Mouse (Mus musculus) hindbrain, postnatal 0 days (tissue): ENCODE measurements around the gene Olfr113. TPM values are rescaled to one million over a fixed set of nuclear protein-coding genes. Genes with fewer than 3 reads are reported as not detected.
"Not testable (repeated sequence)": the region's sequence is repeated elsewhere in the genome, so short reads cannot be mapped to it uniquely, and the experiment has no call there.

Experiments
- ATAC-seq: fragments of 200-750 bp; cut with Nextera tagmentation; 2 replicates; pipeline ENCODE4 v1.8.0; 2017; ENCODE audit warnings: mild to moderate bottlenecking, moderate TSS enrichment, moderate library complexity
- DNase-seq: peaks from one replicate; pipeline ENCODE4 v3.0.0-alpha.2; 2015; ENCODE audit warnings: low spot score
- H3K27ac ChIP-seq: fragments of 300-500 bp; sonication (generic); 2 replicates; pipeline ENCODE4 v1.5.1; 2014; ENCODE audit warnings: mild to moderate bottlenecking
- H3K27me3 ChIP-seq: fragments of 300-500 bp; sonication (generic); 2 replicates; pipeline ENCODE4 v1.6.1; 2014; ENCODE audit warnings: low read length, mixed read lengths; ENCODE audit not compliant: insufficient read depth
- H3K36me3 ChIP-seq: fragments of 300-500 bp; sonication (generic); 2 replicates; pipeline ENCODE4 v1.6.1; 2014; ENCODE audit warnings: low read length, mixed read lengths; ENCODE audit not compliant: insufficient read depth
- H3K4me1 ChIP-seq: fragments of 300-500 bp; sonication (generic); 2 replicates; pipeline ENCODE4 v1.6.1; 2014; ENCODE audit warnings: antibody characterized with exemption, low read length, mixed read lengths; ENCODE audit not compliant: insufficient read depth
- H3K4me2 ChIP-seq: fragments of 300-500 bp; sonication (generic); 2 replicates; pipeline ENCODE4 v1.6.1; 2014; ENCODE audit warnings: low read depth, mild to moderate bottlenecking, low read length, moderate library complexity, mixed read lengths
- H3K4me3 ChIP-seq: fragments of 300-500 bp; sonication (generic); 2 replicates; pipeline ENCODE4 v1.5.1; 2014; ENCODE audit warnings: low read length
- H3K9ac ChIP-seq: fragments of 300-500 bp; sonication (generic); replicated peaks from 2 replicates; pipeline ENCODE4 v1.6.1; 2014; ENCODE audit warnings: mild to moderate bottlenecking, low read length, moderate library complexity, mixed read lengths
- H3K9me3 ChIP-seq: fragments of 300-500 bp; sonication (generic); 2 replicates; pipeline ENCODE4 v1.6.1; 2016; ENCODE audit warnings: low read length, mixed read lengths
- CTCF ChIP-seq: IDR thresholded peaks from 2 replicates; pipeline ENCODE4 v1.5.1; 2016; ENCODE audit warnings: antibody characterized with exemption, control low read depth, low read depth
- WGBS: fragments of 180-500 bp; shearing (Covaris S2); extraction: QIAGEN DNeasy Blood & Tissue Kit; methylation state at CpG from one replicate; pipeline ENCODE4 v1.1.7; 2014; 5-methylcytosine and 5-hydroxymethylcytosine counted together
- polyA plus RNA-seq: library from polyadenylated mRNA; unstranded; fragments of >200 nt; fragmentation: Nextera tagmentation; extraction: Ambion mirVana; gene quantifications from 2 replicates; pipeline ENCODE4 v1.2.1, GENCODE M21; 2015
- total RNA-seq: library from RNA; depleted of rRNA; stranded (reverse); fragments of >200 nt; gene quantifications from 2 replicates; pipeline ENCODE4 v1.2.3, GENCODE M21; 2014; rRNA removed

Gene Olfr113
- total and polyA plus RNA-seq, 2 experiments from 2014 or later: not detected

- H3K4me2 ChIP-seq: no peak overlapping the region
- DNase-seq (no peak), ATAC-seq (no peak)
- no peak overlapping the region for H3K9ac ChIP-seq
- no peak overlapping the region for H3K4me3 ChIP-seq
- H3K27me3 ChIP-seq: no peaks in the 10 kb centered on the region
- TF ChIP-seq CTCF: no peak
- H3K4me1 ChIP-seq: no peaks in the 10 kb centered on the region
- 73% methylated on average over 4 of the region's 4 CpGs for WGBS
- H3K36me3 ChIP-seq: no peaks in the 10 kb centered on the region
- no peaks in the 10 kb centered on the region for H3K9me3 ChIP-seq
- no peak overlapping the region for H3K27ac ChIP-seq
These were observed 35.9 kb downstream of the Olfr113 start for GRCm38 (mm10) chr17:37541454-37542119.

DNA sequence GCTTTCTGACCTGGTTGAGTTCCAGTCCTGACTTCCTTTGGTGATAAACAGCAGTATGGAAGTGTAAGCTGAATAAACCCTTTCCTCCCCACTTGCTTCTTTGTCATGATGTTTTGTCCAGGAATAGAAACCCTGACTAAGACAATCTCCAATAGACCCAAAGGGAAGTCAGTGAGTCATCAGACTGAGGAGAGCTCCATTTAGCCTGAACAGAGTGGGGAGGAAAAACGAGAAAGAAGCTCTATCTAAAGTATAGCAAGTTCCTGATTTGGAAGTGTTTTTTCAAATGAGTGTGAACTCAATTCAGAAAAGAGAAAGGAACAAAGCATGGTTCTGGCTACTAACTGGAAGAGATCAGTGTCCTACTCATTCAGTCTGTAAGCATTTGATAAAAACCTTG, 39.0 kb downstream of the Olfr113 start:
- H3K4me1 ChIP-seq, H3K4me3 ChIP-seq, ATAC-seq, H3K27me3 ChIP-seq, H3K9ac ChIP-seq, H3K4me2 ChIP-seq, H3K27ac ChIP-seq, H3K36me3 ChIP-seq, H3K9me3 ChIP-seq, DNase-seq: not testable (repeated sequence)
- WGBS: 63% methylated on average over 1 of the region's 1 CpGs

GRCm38 (mm10) chr17:37535173-37535572, 42.3 kb downstream of the Olfr113 start:
- TF ChIP-seq CTCF: no peak
- H3K27ac ChIP-seq: no peak overlapping the region
- H3K4me3 ChIP-seq: no peak overlapping the region

GRCm38 (mm10) chr17:37525427-37525826, 52.0 kb downstream of the Olfr113 start:
- DNase-seq, H3K27ac ChIP-seq, H3K36me3 ChIP-seq, H3K27me3 ChIP-seq, ATAC-seq, H3K4me3 ChIP-seq, H3K4me2 ChIP-seq, H3K9ac ChIP-seq, H3K4me1 ChIP-seq, H3K9me3 ChIP-seq: not testable (repeated sequence)
- 78% methylated on average over 1 of the region's 1 CpGs for WGBS

More at GRCm38 (mm10) chr17:37535173-37535572, 42.3 kb downstream of the Olfr113 start:
- ATAC-seq: no peak
- DNase-seq: no peak
- Histone ChIP-seq H3K36me3 (no peaks in the 10 kb centered on the region), H3K9me3 (no peaks in the 10 kb centered on the region), H3K27me3 (no peaks in the 10 kb centered on the region), H3K4me2 (no peak overlapping the region), H3K4me1 (no peaks in the 10 kb centered on the region), H3K9ac (no peak overlapping the region)

DNA sequence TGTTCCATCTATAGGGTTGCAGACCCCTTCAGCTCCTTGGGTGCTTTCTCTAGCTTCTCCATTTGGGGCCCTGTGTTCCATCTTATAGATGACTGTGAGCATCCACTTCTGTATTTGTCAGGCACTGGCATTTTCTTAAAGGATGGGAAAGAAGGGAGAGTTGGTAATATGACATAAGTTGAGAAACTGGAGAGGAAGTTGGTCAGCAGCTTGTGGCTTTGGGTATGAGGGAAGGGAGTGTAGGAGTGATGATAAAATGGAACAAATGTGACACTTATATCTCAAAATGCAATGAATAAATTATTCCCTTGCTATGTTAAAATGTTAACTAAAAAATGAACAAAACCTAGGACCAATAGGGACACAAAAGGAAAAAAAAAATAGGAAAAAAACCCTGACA, 52.9 kb downstream of the Olfr113 start:
- not testable (repeated sequence) for DNase-seq

More for the DNA sequence above, 52.9 kb downstream of the Olfr113 start:
- H3K36me3 ChIP-seq, ATAC-seq, H3K27ac ChIP-seq, H3K9ac ChIP-seq, H3K4me3 ChIP-seq, H3K4me1 ChIP-seq, H3K9me3 ChIP-seq, H3K4me2 ChIP-seq, H3K27me3 ChIP-seq: not testable (repeated sequence)

Other genes with a start within 250 kb of the Olfr113 start
- gene Olfr103, start 238.0 kb downstream of the Olfr113 start, total RNA-seq: not detected in 2 replicates
- not detected in 2 replicates for gene Olfr103, start 238.0 kb downstream of the Olfr113 start, polyA plus RNA-seq
- gene Olfr104-ps, start 218.1 kb downstream of the Olfr113 start, total RNA-seq: not detected in 2 replicates
- gene Olfr104-ps, start 218.1 kb downstream of the Olfr113 start, polyA plus RNA-seq: not detected in 2 replicates
- not detected in 2 replicates for gene Olfr105-ps, start 198.6 kb downstream of the Olfr113 start, total RNA-seq
- not detected in 2 replicates for gene Olfr105-ps, start 198.6 kb downstream of the Olfr113 start, polyA plus RNA-seq
- gene Olfr106-ps, start 187.3 kb downstream of the Olfr113 start, total RNA-seq: not detected in 2 replicates
- gene Olfr106-ps, start 187.3 kb downstream of the Olfr113 start, polyA plus RNA-seq: not detected in 2 replicates
- gene Olfr107, start 178.4 kb downstream of the Olfr113 start, total RNA-seq: not detected in 2 replicates
- gene Olfr107, start 178.4 kb downstream of the Olfr113 start, polyA plus RNA-seq: not detected in 2 replicates
- gene Olfr108, start 132.2 kb downstream of the Olfr113 start, total RNA-seq: not detected in 2 replicates
- gene Olfr108, start 132.2 kb downstream of the Olfr113 start, polyA plus RNA-seq: not detected in 2 replicates
- not detected in 2 replicates for gene Olfr109, start 118.7 kb downstream of the Olfr113 start, total RNA-seq
- gene Olfr109, start 118.7 kb downstream of the Olfr113 start, polyA plus RNA-seq: not detected in 2 replicates
- not detected in 2 replicates for gene H2-M2, start 94.1 kb downstream of the Olfr113 start, total RNA-seq
- not detected in 2 replicates for gene H2-M2, start 94.1 kb downstream of the Olfr113 start, polyA plus RNA-seq
- not detected in 2 replicates for gene Olfr110, start 85.2 kb downstream of the Olfr113 start, total RNA-seq
- gene Olfr110, start 85.2 kb downstream of the Olfr113 start, polyA plus RNA-seq: not detected in 2 replicates
- not detected in 2 replicates for gene Olfr111, start 69.6 kb downstream of the Olfr113 start, total RNA-seq
- gene Olfr111, start 69.6 kb downstream of the Olfr113 start, polyA plus RNA-seq: not detected in 2 replicates
- gene Olfr112, start 8.2 kb downstream of the Olfr113 start, total RNA-seq: not detected in 2 replicates
- gene Olfr112, start 8.2 kb downstream of the Olfr113 start, polyA plus RNA-seq: not detected in 2 replicates
- not detected in 2 replicates for gene Olfr114, start 15.1 kb upstream of the Olfr113 start, total RNA-seq
- gene Olfr114, start 15.1 kb upstream of the Olfr113 start, polyA plus RNA-seq: not detected in 2 replicates
- not detected in 2 replicates for gene Olfr115, start 49.4 kb upstream of the Olfr113 start, total RNA-seq
- not detected in 2 replicates for gene Olfr115, start 49.4 kb upstream of the Olfr113 start, polyA plus RNA-seq
- not detected in 2 replicates for gene Olfr116, start 49.5 kb upstream of the Olfr113 start, total RNA-seq
- gene Olfr116, start 49.5 kb upstream of the Olfr113 start, polyA plus RNA-seq: not detected in 2 replicates
- gene Olfr117, start 86.1 kb upstream of the Olfr113 start, total RNA-seq: not detected in 2 replicates
- not detected in 2 replicates for gene Olfr117, start 86.1 kb upstream of the Olfr113 start, polyA plus RNA-seq
- gene Olfr118, start 89.3 kb upstream of the Olfr113 start, total RNA-seq: not detected in 2 replicates
- gene Olfr118, start 89.3 kb upstream of the Olfr113 start, polyA plus RNA-seq: not detected in 2 replicates
- not detected in 2 replicates for gene Olfr119, start 118.9 kb upstream of the Olfr113 start, total RNA-seq
- gene Olfr119, start 118.9 kb upstream of the Olfr113 start, polyA plus RNA-seq: not detected in 2 replicates
- not detected in 2 replicates for gene Olfr120, start 144.1 kb upstream of the Olfr113 start, total RNA-seq
- gene Olfr120, start 144.1 kb upstream of the Olfr113 start, polyA plus RNA-seq: not detected in 2 replicates
- gene Olfr121, start 171.2 kb upstream of the Olfr113 start, total RNA-seq: not detected in 2 replicates
- gene Olfr121, start 171.2 kb upstream of the Olfr113 start, polyA plus RNA-seq: not detected in 2 replicates
- not detected in 2 replicates for gene Olfr122, start 190.9 kb upstream of the Olfr113 start, total RNA-seq
- not detected in 2 replicates for gene Olfr122, start 190.9 kb upstream of the Olfr113 start, polyA plus RNA-seq
- not detected in 2 replicates for gene Olfr123, start 215.9 kb upstream of the Olfr113 start, total RNA-seq
- not detected in 2 replicates for gene Olfr123, start 215.9 kb upstream of the Olfr113 start, polyA plus RNA-seq
- not detected in 2 replicates for gene Olfr124, start 222.2 kb upstream of the Olfr113 start, total RNA-seq
- not detected in 2 replicates for gene Olfr124, start 222.2 kb upstream of the Olfr113 start, polyA plus RNA-seq